Mouse (Mus musculus) embryonic fibroblast, embryonic 13.5 days (primary cell): ENCODE data around the gene Dbi.

Experiments
- CTCF ChIP-seq: IDR thresholded peaks from 2 replicates; pipeline ENCODE4 v1.5.1; 2011; ENCODE audit warnings: mild to moderate bottlenecking, control low read depth, low read length, moderate library complexity, borderline replicate concordance; ENCODE audit not compliant: insufficient read depth
- POLR2A ChIP-seq: IDR thresholded peaks from 2 replicates; pipeline ENCODE4 v1.6.1; 2011; ENCODE audit warnings: low read depth, mild to moderate bottlenecking, control low read depth, low read length, moderate library complexity

GRCm38 (mm10) chr1:120111766-120112165 is 9.1 kb downstream of the Dbi start:
- TF ChIP-seq CTCF (no peak), POLR2A (no peak)
